9 mouse cellular contexts compared by ENCODE assay signal in the genomic region with DNA sequence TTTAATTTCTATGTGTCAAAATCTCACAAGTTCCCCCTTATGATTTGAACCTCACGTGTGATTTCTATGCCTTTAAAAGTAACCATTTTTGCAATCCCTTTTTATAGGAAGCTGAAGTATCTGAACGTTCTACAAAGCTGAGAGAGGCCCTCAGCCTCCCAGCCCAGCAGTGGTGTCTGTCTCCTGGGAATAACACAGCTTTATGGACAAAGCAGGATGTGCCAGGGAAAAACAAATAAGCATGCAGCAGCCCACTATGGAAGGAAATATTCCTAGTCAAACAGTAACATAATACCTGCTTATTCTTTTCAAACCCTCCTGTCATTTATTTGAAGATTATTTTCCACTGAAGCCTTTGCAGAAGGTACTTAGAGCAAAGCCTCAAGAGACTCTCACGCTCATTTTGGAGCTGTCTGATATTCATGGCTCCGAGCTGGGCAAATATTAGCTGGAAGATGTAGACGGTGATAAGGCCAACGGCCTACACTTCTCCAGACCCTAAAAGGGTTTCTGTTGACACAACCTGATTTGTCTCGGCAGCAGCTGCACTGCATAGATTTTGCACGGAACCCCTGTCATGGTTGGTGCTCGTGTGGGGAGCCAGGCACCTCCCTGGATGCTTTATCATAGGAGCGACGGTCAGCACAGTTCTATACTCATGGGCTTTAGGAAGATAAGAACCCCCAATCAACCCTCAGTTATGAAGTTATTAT. TPM values are rescaled to one million over a fixed set of nuclear protein-coding genes. Genes with fewer than 3 reads are reported as not detected.
DNase-seq lines count a peak whose midpoint lies in the region; ATAC-seq and TF ChIP-seq lines count a peak whose summit lies in the region.
"Had no signal": no experiment of that assay in that cellular context is flagged by ENCODE, and none has a peak within 500 bp of the region (broad histone marks: within the 10 kb centered on the region; RNA-seq: fewer than 3 reads in every experiment).

No protein-coding gene starts in this region.

- no peak overlapping the region for H3K27ac ChIP-seq in kidney, embryonic 16.5 days (ENCODE audit: low read length)
- peak overlapping the region; percentile 39; the same call in 1 of the 2 replicates for H3K27ac ChIP-seq in limb, embryonic 14.5 days (replicated peaks; ENCODE audit: low read depth, low read length)
- peak overlapping the region; percentile 18; the same call in 1 of the 2 replicates for H3K27ac ChIP-seq in midbrain, embryonic 16.5 days (ENCODE audit: low read length)

- no peaks in the 10 kb centered on the region for H3K36me3 ChIP-seq in kidney, embryonic 16.5 days (ENCODE audit: insufficient read depth, low read length)
- H3K36me3 ChIP-seq in limb, embryonic 14.5 days (ENCODE audit: control insufficient read depth, insufficient read depth, low read length), result no peaks in the 10 kb centered on the region
- H3K36me3 ChIP-seq in midbrain, embryonic 16.5 days (ENCODE audit: control insufficient read depth, insufficient read depth, low read length), result no peaks in the 10 kb centered on the region

- H3K9ac ChIP-seq in kidney, embryonic 16.5 days (replicated peaks; ENCODE audit: low read length), result no peak overlapping the region
- no peak overlapping the region for H3K9ac ChIP-seq in limb, embryonic 14.5 days (ENCODE audit: low read depth, low read length, severe bottlenecking)
- H3K9ac ChIP-seq in midbrain, embryonic 16.5 days (ENCODE audit: low read depth, low read length), result no peak overlapping the region

- no peaks in the 10 kb centered on the region for H3K27me3 ChIP-seq in kidney, embryonic 16.5 days (ENCODE audit: insufficient read depth, low read length)
- H3K27me3 ChIP-seq in limb, embryonic 14.5 days (ENCODE audit: control insufficient read depth, insufficient read depth, low read length), result no peaks in the 10 kb centered on the region
- no peaks in the 10 kb centered on the region for H3K27me3 ChIP-seq in midbrain, embryonic 16.5 days (ENCODE audit: control insufficient read depth, insufficient read depth, low read depth, low read length)

- no peak for TF ChIP-seq POLR2A in limb, embryonic 14.5 days (IDR thresholded peaks at IDR 0.05; ENCODE audit: borderline replicate concordance, extremely low read depth, insufficient read depth, insufficient read length)

- peak; percentile 42 for DNase-seq in embryo, embryonic 11 days
- no peak for DNase-seq in embryo, embryonic 9.5 days (ENCODE audit: extremely low spot score)
- no peak for DNase-seq in kidney, adult 8-10 months
- DNase-seq in limb, embryonic 14.5 days (ENCODE audit: low spot score), result no peak
- no peak for DNase-seq in layer of hippocampus, adult 18-20 months (ENCODE audit: low spot score in 2 of 2)

- H3K4me3 ChIP-seq in kidney, embryonic 16.5 days (ENCODE audit: low read length), result no peak overlapping the region
- H3K4me3 ChIP-seq in limb, embryonic 14.5 days (replicated peaks; ENCODE audit: low read length), result no peak overlapping the region
- H3K4me3 ChIP-seq in midbrain, embryonic 16.5 days (ENCODE audit: low read depth, low read length), result no peak overlapping the region

- peaks cover 16% of the 10 kb centered on the region for H3K4me1 ChIP-seq in kidney, embryonic 16.5 days (ENCODE audit: insufficient read depth, low read length)
- peaks cover 24% of the 10 kb centered on the region for H3K4me1 ChIP-seq in limb, embryonic 14.5 days (ENCODE audit: control insufficient read depth, insufficient read depth, low read length)
- H3K4me1 ChIP-seq in midbrain, embryonic 16.5 days (ENCODE audit: control insufficient read depth, insufficient read depth, low read length), result peaks cover 6% of the 10 kb centered on the region

- H3K9me3 ChIP-seq in kidney, embryonic 16.5 days (ENCODE audit: low read length), result no peaks in the 10 kb centered on the region
- H3K9me3 ChIP-seq in limb, embryonic 14.5 days (ENCODE audit: control insufficient read depth, low read length), result no peaks in the 10 kb centered on the region
- no peaks in the 10 kb centered on the region for H3K9me3 ChIP-seq in midbrain, embryonic 16.5 days (replicated peaks; ENCODE audit: control insufficient read depth, low read length, poor library complexity, severe bottlenecking)

- 26% methylated on average over 11 of the region's 11 CpGs for WGBS in kidney, embryonic 16.5 days
- 52% methylated on average over 11 of the region's 11 CpGs for WGBS in limb, embryonic 14.5 days
- 37% methylated on average over 11 of the region's 11 CpGs for WGBS in midbrain, embryonic 16.5 days

- 0 out of 2 replicates have a peak, but pooled peaks have one; percentile 14 for ATAC-seq in kidney, embryonic 16.5 days (ENCODE audit: low FRiP score, low TSS enrichment)
- peak; percentile 47; the same call in 1 of the 2 replicates for ATAC-seq in limb, embryonic 14.5 days (ENCODE audit: low FRiP score, low read depth)
- ATAC-seq in midbrain, embryonic 16.5 days, result peak; percentile 54
- ATAC-seq in cerebellum, adult (ENCODE audit: insufficient number of reproducible peaks, low FRiP score, low TSS enrichment), result no peak

- no peak overlapping the region for H3K4me2 ChIP-seq in kidney, embryonic 16.5 days (replicated peaks; ENCODE audit: low read depth, low read length)
- no peak overlapping the region for H3K4me2 ChIP-seq in limb, embryonic 14.5 days (replicated peaks; ENCODE audit: low read depth, low read length, severe bottlenecking)
- H3K4me2 ChIP-seq in midbrain, embryonic 16.5 days (ENCODE audit: low read length), result no peak overlapping the region

RNA-seq across cellular contexts. Expression of gene Ddc, which starts 13.3 kb away (rescaled TPM):
- polyA plus RNA-seq in kidney, embryonic 16.5 days (2015; fragmentation: Nextera tagmentation; extraction: Ambion mirVana), result 12.6 and 13.2 TPM in 2 replicates
- 10.9 and 12.6 TPM in 2 replicates for polyA plus RNA-seq in limb, embryonic 14.5 days (2012; rRNA removed)
- polyA plus RNA-seq in limb, embryonic 14.5 days (2014; fragmentation: Nextera tagmentation; extraction: Ambion mirVana), result 16.5 and 20.7 TPM in 2 replicates
- 18.4 and 21.7 TPM in 2 replicates for polyA plus RNA-seq in midbrain, embryonic 16.5 days (2015; fragmentation: Nextera tagmentation; extraction: Ambion mirVana)
- 1 to 10 TPM; 7.7 to 8.1 TPM for total RNA-seq in layer of hippocampus, adult 18-20 months (2021)
- total RNA-seq: hematopoietic stem cell, adult 5-6 weeks had no signal
